Mouse (Mus musculus) layer of hippocampus, postnatal 36 days (tissue): ENCODE measurements around the gene Papola. TPM values are rescaled to one million over a fixed set of nuclear protein-coding genes. Genes with fewer than 3 reads are reported as not detected.

Experiments
- DNase-seq, 2 experiments: peaks; one replicate each; pipeline ENCODE4 v3.0.0; 2022
- microRNA-seq, 2 experiments: library from miRNA; unstranded; fragments of <30 nt; microRNA quantifications; one replicate each; pipeline ENCODE4 v1.2.0; 2021
- total RNA-seq, 2 experiments: library from RNA; stranded (reverse); gene quantifications; 2 replicates each; pipeline ENCODE4 v1.2.3; 2021

The Papola gene
- total RNA-seq, 2 experiments from 2014 or later = 155 to 173 TPM

DNA sequence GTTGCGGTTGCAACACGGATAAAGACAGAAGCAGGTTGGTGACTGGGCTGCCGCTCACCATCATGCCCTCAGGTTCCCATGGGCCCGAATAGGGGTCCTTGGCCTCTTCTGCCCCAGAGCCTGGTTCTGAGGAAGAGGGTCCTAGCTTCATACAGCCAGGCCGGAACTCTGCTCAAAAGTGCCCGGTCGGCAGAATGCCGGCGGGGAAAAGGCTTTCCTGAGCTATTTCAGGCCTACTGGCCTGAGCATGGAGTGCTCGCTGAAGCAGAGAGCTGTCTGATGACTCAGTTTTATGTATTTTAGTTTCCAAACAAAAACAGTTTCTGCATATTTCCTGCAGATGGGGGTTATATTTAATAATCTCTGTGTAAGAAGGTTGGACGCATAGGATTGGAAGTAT lies 78.9 kb downstream of the Papola start:
- no peak for DNase-seq

GRCm38 (mm10) chr12:105867646-105868045 lies 83.2 kb downstream of the Papola start:
- DNase-seq = no peak

- DNase-seq = no peak
Measured at GRCm38 (mm10) chr12:105869242-105869641, 84.7 kb downstream of the Papola start.

DNA sequence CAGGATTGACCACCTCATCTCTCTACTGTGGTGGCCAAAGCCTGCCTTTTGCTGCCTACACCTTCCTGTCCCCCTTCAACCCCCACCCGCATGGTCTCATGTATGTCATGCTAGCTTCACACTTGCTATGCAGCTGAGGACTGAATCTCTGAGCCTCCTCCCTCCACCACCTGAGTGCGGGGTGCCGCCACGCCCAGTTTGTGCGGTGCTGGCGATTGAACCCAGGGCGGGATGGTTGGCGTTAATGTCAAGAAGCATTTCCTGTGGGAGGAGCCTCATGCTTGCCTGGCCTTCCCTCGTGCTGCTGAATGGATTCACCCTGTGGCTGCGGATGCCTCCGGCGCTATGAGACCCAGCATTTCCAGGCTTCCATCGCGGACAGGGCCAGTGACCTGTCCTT lies 85.2 kb downstream of the Papola start:
- no peak for DNase-seq

GRCm38 (mm10) chr12:105873283-105873682 lies 88.8 kb downstream of the Papola start:
- no peak for DNase-seq

- DNase-seq = no peak
Measured at GRCm38 (mm10) chr12:105875112-105875511, 90.6 kb downstream of the Papola start.

- no peak for DNase-seq
Measured at GRCm38 (mm10) chr12:105876521-105876920, 92.0 kb downstream of the Papola start.

DNA sequence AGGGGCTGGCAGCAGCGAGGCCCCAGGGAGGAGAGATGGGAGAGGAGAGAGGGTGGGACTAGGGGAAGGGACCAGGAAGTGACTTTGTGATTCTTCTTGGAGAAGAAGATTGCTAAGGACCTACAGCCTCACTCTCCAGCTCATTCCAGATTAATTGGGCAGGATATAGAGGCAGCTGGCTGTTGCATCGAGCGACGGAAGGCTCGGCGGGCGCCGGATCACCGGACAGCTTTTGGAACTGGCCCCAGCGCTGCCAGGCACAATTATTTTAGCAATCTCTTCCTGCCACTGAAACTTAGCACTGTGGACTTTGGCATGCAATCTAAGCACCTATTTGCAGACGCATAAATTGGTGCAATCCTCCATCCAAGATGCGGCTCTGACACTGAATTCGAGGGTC lies 92.4 kb downstream of the Papola start:
- DNase-seq = no peak

GRCm38 (mm10) chr12:105878746-105879145 lies 94.3 kb downstream of the Papola start:
- DNase-seq = no peak

- no peak for DNase-seq
Measured at GRCm38 (mm10) chr12:105883799-105884514, 99.5 kb downstream of the Papola start.

- no peak for DNase-seq
Measured at GRCm38 (mm10) chr12:105884515-105885323, 100.2 kb downstream of the Papola start.

Small RNA genes lying within 50 kb of the gene (microRNA-seq; reads per million reads assigned to microRNA genes)
- 0 to 0.21 reads per million in 2 experiments for gene Gm22120

Other genes with a start within 250 kb of the Papola start
- gene Bdkrb2, start 221.5 kb upstream of the Papola start, total RNA-seq = under 1 TPM; 0.20 to 0.35 TPM
- gene Bdkrb1, start 181.6 kb upstream of the Papola start, total RNA-seq = not detected
- 10 to 100 TPM; 25.5 to 28.0 TPM for gene Gskip, start 99.9 kb upstream of the Papola start, total RNA-seq
- 10 to 100 TPM; 44.9 to 47.7 TPM for gene Atg2b, start 99.5 kb upstream of the Papola start, total RNA-seq
- gene Ak7, start 78.7 kb upstream of the Papola start, total RNA-seq = under 1 TPM; 0.77 to 0.81 TPM
- 10 to 100 TPM; 14.9 to 17.3 TPM for gene Vrk1, start 225.5 kb downstream of the Papola start, total RNA-seq